Comparison of ENCODE assay signal across 20 mouse cellular contexts in the genomic region with DNA sequence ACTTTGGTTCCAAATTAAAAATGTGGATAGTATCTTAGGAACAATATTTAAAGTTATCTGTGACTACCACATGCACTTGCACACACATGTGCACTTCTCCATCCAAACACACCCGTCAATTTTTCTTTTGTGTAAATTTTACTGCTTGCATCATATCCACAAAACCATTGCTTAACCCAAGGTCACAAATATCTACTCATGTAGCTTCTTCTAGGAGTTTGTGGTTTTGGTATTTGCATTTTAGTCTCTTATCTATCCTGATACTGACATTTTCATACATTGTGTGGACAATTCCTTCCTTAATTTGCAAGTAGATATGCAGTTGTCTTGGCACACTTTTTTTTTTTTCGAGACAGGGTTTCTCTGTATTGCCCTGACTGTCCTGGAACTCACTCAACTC.
"Had no signal": no experiment of that assay in that cellular context is flagged by ENCODE, and none has a peak within 500 bp of the region (broad histone marks: within the 10 kb centered on the region; RNA-seq: fewer than 3 reads in every experiment).

No protein-coding gene starts in this region.

- H3K27ac ChIP-seq: midbrain, embryonic 10.5 days; midbrain, embryonic 12.5 days; neural tube, embryonic 13.5 days; neural tube, embryonic 15.5 days; stomach, embryonic 15.5 days; stomach, postnatal 0 days had no signal

- DNase-seq: lung, adult 18-20 months; lung, embryonic 14.5 days; lung, postnatal 10 days; lung, postnatal 4 days; midbrain, embryonic 14.5 days; retina, postnatal 1 day; right cerebral cortex, adult 18-20 months; right cerebral cortex, postnatal 25 days; thymus, adult 2 months; thymus, postnatal 14 days; thymus, postnatal 36 days had no signal

- H3K4me3 ChIP-seq: megakaryocyte, embryonic 14.5 days; midbrain, embryonic 10.5 days; midbrain, embryonic 12.5 days; myocyte; neural tube, embryonic 13.5 days; neural tube, embryonic 15.5 days; stomach, embryonic 15.5 days had no signal

- ATAC-seq: midbrain, embryonic 16.5 days had no signal
